Mouse (Mus musculus): ENCODE measurements around the gene Cdx2.

GRCm38 (mm10) chr5:147314646-147315431, 7.8 kb upstream of the Cdx2 start:
- TF ChIP-seq EP300 (IDR thresholded peaks at IDR 0.05; ENCODE audit: insufficient read depth, low read depth, low read length) (no peak), CTCF (IDR thresholded peaks at IDR 0.05; ENCODE audit: low read depth, low read length) (no peak), POLR2A (IDR thresholded peaks at IDR 0.05; ENCODE audit: insufficient read depth, low read length) (no peak)
